Mouse (Mus musculus) heart, adult 2 months (tissue): ENCODE measurements around the gene Calcoco1.

Source experiments
- CTCF ChIP-seq: fragments of 200-600 bp; IDR thresholded peaks from 2 replicates; pipeline ENCODE4 v1.8.1; 2022; ENCODE audit warnings: antibody characterized with exemption, mild to moderate bottlenecking, moderate library complexity
- EP300 ChIP-seq: fragments of 200-500 bp; IDR thresholded peaks from 2 replicates; pipeline ENCODE4 v1.6.1; 2011; ENCODE audit warnings: low read depth, low read length, control low read depth; ENCODE audit not compliant: insufficient read depth

- TF ChIP-seq CTCF (no peak), EP300 (no peak)
Observed at GRCm38 (mm10) chr15:102745387-102745786, 23.4 kb upstream of the Calcoco1 start.
